Mouse (Mus musculus) myocyte (in vitro differentiated cells): ENCODE results near the gene Itpk1. TPM values are rescaled to one million over a fixed set of nuclear protein-coding genes. Genes with fewer than 3 reads are reported as not detected.

Experiments
- H3K27me3 ChIP-seq: one replicate; pipeline ENCODE4 v1.6.1; 2011; ENCODE audit not compliant: control insufficient read depth, insufficient read depth, insufficient read length
- H3K36me3 ChIP-seq: one replicate; pipeline ENCODE4 v1.6.1; 2011; ENCODE audit not compliant: control insufficient read depth, insufficient read depth
- H3K4me2 ChIP-seq: one replicate; pipeline ENCODE4 v1.6.1; 2011; ENCODE audit warnings: low read depth, control low read depth
- H3K4me3 ChIP-seq: one replicate; pipeline ENCODE4 v1.5.1; 2011; ENCODE audit warnings: mild to moderate bottlenecking, control low read depth, moderate library complexity
- H3K79me2 ChIP-seq: one replicate; pipeline ENCODE4 v1.6.1; 2011; ENCODE audit not compliant: control insufficient read depth, insufficient read depth
- H3ac ChIP-seq: one replicate; pipeline ENCODE4 v1.6.1; 2011; ENCODE audit not compliant: control insufficient read depth, insufficient read length
- CEBPB ChIP-seq: IDR thresholded peaks from 2 replicates; pipeline ENCODE4 v1.6.1; 2011; ENCODE audit warnings: mild to moderate bottlenecking, moderate library complexity; ENCODE audit not compliant: poor library complexity, insufficient read depth, severe bottlenecking
- E2F4 ChIP-seq: IDR thresholded peaks from one replicate; pipeline ENCODE4 v1.6.1; 2011; ENCODE audit warnings: mild to moderate bottlenecking, control low read depth, moderate library complexity; ENCODE audit not compliant: insufficient read depth
- MAX ChIP-seq: IDR thresholded peaks from one replicate; pipeline ENCODE4 v1.6.1; 2011; ENCODE audit warnings: low read depth, mild to moderate bottlenecking, control low read depth
- MYOD1 ChIP-seq, 3 experiments: IDR thresholded peaks; one replicate each; pipeline ENCODE4 v1.6.1; 2011; ENCODE audit warnings: control low read depth in 2 of 3, low read depth in 2 of 3, mild to moderate bottlenecking in 2 of 3, moderate library complexity in 1 of 3; ENCODE audit not compliant: insufficient read length in 2 of 3, control insufficient read depth in 1 of 3
- MYOG ChIP-seq, 3 experiments: IDR thresholded peaks; one replicate each; pipeline ENCODE4 v1.6.1; 2011; ENCODE audit warnings: control low read depth in 2 of 3, low read depth in 2 of 3, mild to moderate bottlenecking in 2 of 3; ENCODE audit not compliant: insufficient read length in 2 of 3, control insufficient read depth in 1 of 3, insufficient read depth in 1 of 3
- POLR2A ChIP-seq: IDR thresholded peaks from one replicate; pipeline ENCODE4 v1.6.1; 2011; ENCODE audit warnings: low read depth, mild to moderate bottlenecking, control low read depth, moderate library complexity; ENCODE audit not compliant: insufficient read length
- POLR2AphosphoS2 ChIP-seq: IDR thresholded peaks from one replicate; pipeline ENCODE4 v1.6.1; 2011; ENCODE audit warnings: low read depth, control low read depth; ENCODE audit not compliant: insufficient read length
- REST ChIP-seq: IDR thresholded peaks from one replicate; pipeline ENCODE4 v1.6.1; 2011; ENCODE audit warnings: mild to moderate bottlenecking, control low read depth, moderate library complexity; ENCODE audit not compliant: insufficient read depth, insufficient read length
- SRF ChIP-seq: IDR thresholded peaks from one replicate; pipeline ENCODE4 v1.6.1; 2011; ENCODE audit warnings: low read depth; ENCODE audit not compliant: control insufficient read depth, insufficient read length
- TCF12 ChIP-seq: IDR thresholded peaks from one replicate; pipeline ENCODE4 v1.6.1; 2011; ENCODE audit warnings: mild to moderate bottlenecking, control low read depth; ENCODE audit not compliant: poor library complexity, insufficient read depth, severe bottlenecking
- TCF3 ChIP-seq: IDR thresholded peaks from one replicate; pipeline ENCODE4 v1.6.1; 2011; ENCODE audit warnings: low read depth, control low read depth; ENCODE audit not compliant: insufficient read length
- USF1 ChIP-seq: IDR thresholded peaks from one replicate; pipeline ENCODE4 v1.6.1; 2011; ENCODE audit warnings: low read depth, mild to moderate bottlenecking, control low read depth, moderate library complexity
- polyA plus RNA-seq: library from polyadenylated mRNA; unstranded; fragments of >200 nt; fragmentation: generic; extraction: Trizol; gene quantifications from one replicate; pipeline ENCODE4 v1.2.1, GENCODE M21; 2012; ENCODE audit warnings: missing spikeins

Itpk1 gene
- polyA plus RNA-seq, 1 experiment: 4.9 TPM

DNA sequence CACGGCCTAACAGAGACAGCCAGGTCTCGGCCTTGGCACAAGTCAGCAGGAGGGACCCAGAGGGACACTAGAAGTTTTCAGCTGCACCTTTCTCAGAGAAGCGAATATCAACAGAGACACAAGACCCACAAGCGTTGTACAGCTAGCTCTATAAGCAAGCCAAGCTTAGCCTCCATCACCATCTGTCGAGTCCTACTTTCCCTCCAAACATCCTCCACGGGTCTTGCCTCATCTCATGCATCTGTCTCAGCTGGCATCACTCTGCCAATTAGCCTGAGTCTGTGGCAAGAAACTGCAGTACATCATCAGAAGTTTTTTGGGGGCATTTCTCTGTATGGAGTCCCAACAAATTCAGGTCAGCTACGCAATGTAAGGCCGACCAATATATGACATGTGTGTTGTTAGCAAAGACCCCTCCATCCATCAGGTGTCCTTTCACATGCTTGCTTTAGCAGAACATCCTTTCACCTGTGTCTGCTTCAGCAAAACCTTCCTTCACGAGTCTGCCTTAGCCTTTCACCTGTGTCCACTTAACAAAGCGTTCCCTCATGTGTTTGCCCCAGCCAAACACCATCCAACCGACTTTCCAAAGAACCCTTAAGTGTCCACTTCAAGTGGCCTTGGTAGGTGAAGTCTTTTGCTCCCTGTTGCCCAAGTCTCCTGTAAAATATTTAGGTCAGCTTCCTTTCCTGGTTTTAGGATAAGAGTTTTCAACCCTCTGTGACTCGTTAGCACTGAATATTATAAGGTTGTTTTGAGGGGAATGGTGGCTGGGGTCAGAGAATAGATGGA, 184.6 kb downstream of the Itpk1 start:
- no peak for TF ChIP-seq E2F4
- TF ChIP-seq MYOG (IDR thresholded peaks at IDR 0.05; ENCODE audit: control insufficient read depth in 1 of 3, insufficient read depth in 1 of 3, insufficient read length in 2 of 3, low read depth in 2 of 3): no peak
- TF ChIP-seq TCF3: no peak
- TF ChIP-seq TCF12: no peak
- no peak for TF ChIP-seq CEBPB
- TF ChIP-seq POLR2A: no peak
- no peak for TF ChIP-seq SRF
- no peak for TF ChIP-seq REST
- TF ChIP-seq MYOD1 (IDR thresholded peaks at IDR 0.05; ENCODE audit: control insufficient read depth in 1 of 3, insufficient read length in 2 of 3, low read depth in 2 of 3): no peak
- TF ChIP-seq POLR2AphosphoS2: no peak
- TF ChIP-seq MAX: no peak
- no peak for TF ChIP-seq USF1
- no peak overlapping the region for H3K4me3 ChIP-seq
- H3K4me2 ChIP-seq: no peak overlapping the region
- H3ac ChIP-seq: no peak overlapping the region
- peaks cover 34% of the 10 kb centered on the region for H3K27me3 ChIP-seq
- no peaks in the 10 kb centered on the region for H3K36me3 ChIP-seq
- H3K79me2 ChIP-seq: no peaks in the 10 kb centered on the region

Other genes starting within 250 kb of the Itpk1 start
- 13.2 TPM for gene Golga5, start 235.8 kb downstream of the Itpk1 start, polyA plus RNA-seq
- gene Chga, start 150.0 kb downstream of the Itpk1 start, polyA plus RNA-seq: not detected
- 5.9 TPM for gene Moap1, start 38.7 kb upstream of the Itpk1 start, polyA plus RNA-seq
- 2.9 TPM for gene Tmem251, start 38.8 kb upstream of the Itpk1 start, polyA plus RNA-seq
- 0.26 TPM for gene Gm28051, start 52.8 kb upstream of the Itpk1 start, polyA plus RNA-seq
- gene Gon7, start 52.9 kb upstream of the Itpk1 start, polyA plus RNA-seq: 9.7 TPM
- 14.7 TPM for gene Ubr7, start 53.0 kb upstream of the Itpk1 start, polyA plus RNA-seq
- 5.7 TPM for gene Gm20604, start 53.7 kb upstream of the Itpk1 start, polyA plus RNA-seq
- 6.9 TPM for gene Btbd7, start 173.5 kb upstream of the Itpk1 start, polyA plus RNA-seq
- not detected for gene Cox8c, start 194.4 kb upstream of the Itpk1 start, polyA plus RNA-seq
- not detected for gene Unc79, start 243.9 kb upstream of the Itpk1 start, polyA plus RNA-seq